Mouse (Mus musculus): ENCODE data around the gene Npsr1.

Gene Npsr1

GRCm38 (mm10) chr9:24217721-24218120, 119.9 kb downstream of the Npsr1 start:
- no peak for DNase-seq (ENCODE audit: low read depth in 1 of 2, low spot score in 2 of 2)

- no peak for DNase-seq (ENCODE audit: low read depth in 1 of 2, low spot score in 2 of 2)
Observed at GRCm38 (mm10) chr9:24236461-24236860, 138.7 kb downstream of the Npsr1 start.

GRCm38 (mm10) chr9:24247557-24247956, 149.8 kb downstream of the Npsr1 start:
- no peak for DNase-seq (ENCODE audit: low read depth in 1 of 2, low spot score in 2 of 2)

GRCm38 (mm10) chr9:24254236-24254635, 156.4 kb downstream of the Npsr1 start:
- DNase-seq (ENCODE audit: low read depth in 1 of 2, low spot score in 2 of 2) = no peak

- no peak for DNase-seq (ENCODE audit: low read depth in 1 of 2, low spot score in 2 of 2)
Observed at GRCm38 (mm10) chr9:24280498-24281287, 182.9 kb downstream of the Npsr1 start.

- DNase-seq (ENCODE audit: low read depth in 1 of 2, low spot score in 2 of 2) = no peak
Observed at GRCm38 (mm10) chr9:24282617-24283016, 184.8 kb downstream of the Npsr1 start.

- DNase-seq (ENCODE audit: low read depth in 1 of 2, low spot score in 2 of 2) = no peak
Observed at GRCm38 (mm10) chr9:24283071-24283470, 185.3 kb downstream of the Npsr1 start.

GRCm38 (mm10) chr9:24283536-24283935, 185.7 kb downstream of the Npsr1 start:
- no peak for DNase-seq (ENCODE audit: low read depth in 1 of 2, low spot score in 2 of 2)

GRCm38 (mm10) chr9:24284239-24285084, 186.7 kb downstream of the Npsr1 start:
- DNase-seq (ENCODE audit: low read depth in 1 of 2, low spot score in 2 of 2) = no peak

- no peak for DNase-seq (ENCODE audit: low read depth in 1 of 2, low spot score in 2 of 2)
Observed at GRCm38 (mm10) chr9:24285419-24285818, 187.6 kb downstream of the Npsr1 start.

GRCm38 (mm10) chr9:24291385-24291784, 193.6 kb downstream of the Npsr1 start:
- DNase-seq (ENCODE audit: low read depth in 1 of 2, low spot score in 2 of 2) = no peak

- no peak for DNase-seq (ENCODE audit: low read depth in 1 of 2, low spot score in 2 of 2)
Observed at GRCm38 (mm10) chr9:24293252-24293959, 195.6 kb downstream of the Npsr1 start.

- no peak for DNase-seq (ENCODE audit: low read depth in 1 of 2, low spot score in 2 of 2)
Observed at GRCm38 (mm10) chr9:24302906-24303305, 205.1 kb downstream of the Npsr1 start.

GRCm38 (mm10) chr9:24306990-24307389, 209.2 kb downstream of the Npsr1 start:
- no peak for DNase-seq (ENCODE audit: low read depth in 1 of 2, low spot score in 2 of 2)

- DNase-seq (ENCODE audit: low read depth in 1 of 2, low spot score in 2 of 2) = no peak
Observed at GRCm38 (mm10) chr9:24307400-24307799, 209.6 kb downstream of the Npsr1 start.

- DNase-seq (ENCODE audit: low read depth in 1 of 2, low spot score in 2 of 2) = no peak
Observed at GRCm38 (mm10) chr9:24315835-24316234, 218.0 kb downstream of the Npsr1 start.

GRCm38 (mm10) chr9:24331661-24332060, 233.9 kb downstream of the Npsr1 start:
- no peak for DNase-seq (ENCODE audit: low read depth in 1 of 2, low spot score in 2 of 2)

GRCm38 (mm10) chr9:24341321-24341720, 243.5 kb downstream of the Npsr1 start:
- no peak for DNase-seq (ENCODE audit: low read depth in 1 of 2, low spot score in 2 of 2)

GRCm38 (mm10) chr9:24347011-24347410, 249.2 kb downstream of the Npsr1 start:
- DNase-seq (ENCODE audit: low read depth in 1 of 2, low spot score in 2 of 2) = no peak

- DNase-seq (ENCODE audit: low read depth in 1 of 2, low spot score in 2 of 2) = no peak
Observed at GRCm38 (mm10) chr9:24349510-24349909, 251.7 kb downstream of the Npsr1 start.

- DNase-seq (ENCODE audit: low read depth in 1 of 2, low spot score in 2 of 2) = no peak
Observed at GRCm38 (mm10) chr9:24351402-24351801, 253.6 kb downstream of the Npsr1 start.

All from monocyte, adult 2 months (primary cell).